Mouse (Mus musculus): Measurements from ENCODE around the gene Trim37. TPM values are rescaled to one million over a fixed set of nuclear protein-coding genes. Genes with fewer than 3 reads are reported as not detected.

The Trim37 gene
- polyA plus RNA-seq, 1 experiment = 1.7 TPM

DNA sequence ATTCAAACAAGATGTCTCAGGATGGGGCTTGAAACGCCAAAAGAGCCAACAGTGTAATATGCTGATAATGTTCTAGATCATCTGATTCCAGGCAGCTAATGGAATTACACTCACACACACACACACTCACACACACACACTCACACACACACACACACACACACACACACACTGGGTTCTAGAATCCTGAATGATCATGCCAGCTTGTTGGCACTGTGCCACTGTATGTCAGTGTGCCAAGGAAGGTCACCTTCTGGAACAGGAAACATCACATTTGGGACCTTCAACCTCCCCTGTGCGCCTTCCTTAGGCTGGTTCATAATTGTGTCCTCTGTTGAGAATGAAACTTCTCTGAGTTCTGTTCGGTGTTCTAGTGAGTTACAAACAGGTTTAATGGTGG, 95.8 kb downstream of the Trim37 start:
- H3K4me1 ChIP-seq (ENCODE audit: control insufficient read depth, insufficient read depth, insufficient read length) = no peaks in the 10 kb centered on the region
- no peak overlapping the region for H3K27ac ChIP-seq (ENCODE audit: insufficient read depth, low read length)
- peaks cover 1% of the 10 kb centered on the region; the same call in 1 of the 2 replicates for H3K36me3 ChIP-seq (ENCODE audit: control insufficient read depth, insufficient read depth, low read length)
- 83% methylated on average over 3 of the region's 3 CpGs for WGBS
- no peak for DNase-seq (ENCODE audit: low read depth in 1 of 2, low spot score in 2 of 2)
- H3K27me3 ChIP-seq (ENCODE audit: control insufficient read depth, insufficient read depth, low read length) = no peaks in the 10 kb centered on the region
- no peak overlapping the region for H3K4me3 ChIP-seq (ENCODE audit: extremely low read depth, insufficient read depth, insufficient read length)
- TF ChIP-seq CTCF (IDR thresholded peaks at IDR 0.05; ENCODE audit: extremely low read depth, insufficient read depth, insufficient read length, insufficient replicate concordance) (no peak), POLR2A (IDR thresholded peaks at IDR 0.05; ENCODE audit: low read depth, low read length) (no peak)

DNA sequence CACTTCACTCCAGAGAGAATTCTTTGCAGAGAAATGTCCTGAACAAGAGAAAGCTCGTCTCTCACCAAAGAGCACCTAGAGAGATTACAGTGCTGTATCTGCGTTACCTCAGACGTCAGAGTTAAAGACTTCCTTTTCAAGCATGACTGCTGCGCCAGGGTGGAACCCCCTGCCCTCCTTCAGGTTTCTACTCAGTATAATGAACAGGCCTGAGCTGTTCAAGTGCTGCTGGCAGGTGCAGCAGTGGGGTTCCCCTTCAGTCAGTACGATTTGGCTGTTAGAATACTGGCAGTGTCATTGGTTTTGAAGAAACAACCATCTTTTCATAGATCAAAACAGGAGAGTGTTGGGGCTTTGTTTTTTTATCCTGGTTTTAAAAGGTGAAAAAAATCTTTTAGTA, 100.2 kb downstream of the Trim37 start:
- Histone ChIP-seq H3K36me3 (ENCODE audit: control insufficient read depth, insufficient read depth, low read length) (peaks cover 1% of the 10 kb centered on the region; the same call in 1 of the 2 replicates), H3K4me1 (ENCODE audit: control insufficient read depth, insufficient read depth, insufficient read length) (no peaks in the 10 kb centered on the region), H3K27me3 (ENCODE audit: control insufficient read depth, insufficient read depth, low read length) (no peaks in the 10 kb centered on the region), H3K4me3 (ENCODE audit: extremely low read depth, insufficient read depth, insufficient read length) (no peak overlapping the region), H3K27ac (ENCODE audit: insufficient read depth, low read length) (no peak overlapping the region)
- WGBS = 72% methylated on average over 5 of the region's 5 CpGs
- DNase-seq (ENCODE audit: low read depth in 1 of 2, low spot score in 2 of 2) = no peak
- no peak for TF ChIP-seq POLR2A (IDR thresholded peaks at IDR 0.05; ENCODE audit: low read depth, low read length)
- no peak for TF ChIP-seq CTCF (IDR thresholded peaks at IDR 0.05; ENCODE audit: extremely low read depth, insufficient read depth, insufficient read length, insufficient replicate concordance)

DNA sequence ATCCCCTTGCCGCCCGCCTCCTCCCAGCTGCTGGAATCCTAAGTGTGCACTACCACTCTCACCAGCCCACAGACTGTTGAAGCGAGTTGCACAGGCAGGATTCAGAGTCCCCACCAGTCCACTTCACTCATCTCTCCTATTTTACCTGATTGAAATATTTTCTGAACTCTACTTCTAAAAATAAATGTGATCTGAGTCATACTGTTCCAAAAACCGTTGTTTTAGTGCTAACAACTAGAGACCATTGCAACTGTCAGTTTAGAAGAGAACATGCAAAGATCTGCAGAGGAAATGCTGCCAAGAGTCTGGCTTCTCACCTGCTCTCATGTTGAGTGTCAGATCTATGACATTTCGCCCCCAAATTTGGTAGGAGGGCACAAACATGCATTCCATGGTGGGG, 106.5 kb downstream of the Trim37 start:
- no peak overlapping the region for H3K27ac ChIP-seq (ENCODE audit: insufficient read depth, low read length)
- TF ChIP-seq CTCF (IDR thresholded peaks at IDR 0.05; ENCODE audit: extremely low read depth, insufficient read depth, insufficient read length, insufficient replicate concordance) (no peak), POLR2A (IDR thresholded peaks at IDR 0.05; ENCODE audit: low read depth, low read length) (no peak)
- H3K4me1 ChIP-seq (ENCODE audit: control insufficient read depth, insufficient read depth, insufficient read length) = no peaks in the 10 kb centered on the region
- H3K4me3 ChIP-seq (ENCODE audit: extremely low read depth, insufficient read depth, insufficient read length) = no peak overlapping the region
- no peaks in the 10 kb centered on the region for H3K36me3 ChIP-seq (ENCODE audit: control insufficient read depth, insufficient read depth, low read length)
- no peaks in the 10 kb centered on the region for H3K27me3 ChIP-seq (ENCODE audit: control insufficient read depth, insufficient read depth, low read length)
- DNase-seq (ENCODE audit: low read depth in 1 of 2, low spot score in 2 of 2) = no peak
- WGBS = 75% methylated on average over 5 of the region's 5 CpGs

GRCm38 (mm10) chr11:87234743-87235485, 108.0 kb downstream of the Trim37 start:
- H3K4me3 ChIP-seq (ENCODE audit: extremely low read depth, insufficient read depth, insufficient read length) = no peak overlapping the region
- H3K27ac ChIP-seq (ENCODE audit: insufficient read depth, low read length) = no peak overlapping the region
- no peak for DNase-seq (ENCODE audit: low read depth in 1 of 2, low spot score in 2 of 2)
- no peaks in the 10 kb centered on the region for H3K36me3 ChIP-seq (ENCODE audit: control insufficient read depth, insufficient read depth, low read length)
- TF ChIP-seq CTCF (IDR thresholded peaks at IDR 0.05; ENCODE audit: extremely low read depth, insufficient read depth, insufficient read length, insufficient replicate concordance) (no peak), POLR2A (IDR thresholded peaks at IDR 0.05; ENCODE audit: low read depth, low read length) (no peak)
- H3K4me1 ChIP-seq (ENCODE audit: control insufficient read depth, insufficient read depth, insufficient read length) = no peaks in the 10 kb centered on the region
- H3K27me3 ChIP-seq (ENCODE audit: control insufficient read depth, insufficient read depth, low read length) = no peaks in the 10 kb centered on the region
- 89% methylated on average over 12 of the region's 12 CpGs for WGBS

DNA sequence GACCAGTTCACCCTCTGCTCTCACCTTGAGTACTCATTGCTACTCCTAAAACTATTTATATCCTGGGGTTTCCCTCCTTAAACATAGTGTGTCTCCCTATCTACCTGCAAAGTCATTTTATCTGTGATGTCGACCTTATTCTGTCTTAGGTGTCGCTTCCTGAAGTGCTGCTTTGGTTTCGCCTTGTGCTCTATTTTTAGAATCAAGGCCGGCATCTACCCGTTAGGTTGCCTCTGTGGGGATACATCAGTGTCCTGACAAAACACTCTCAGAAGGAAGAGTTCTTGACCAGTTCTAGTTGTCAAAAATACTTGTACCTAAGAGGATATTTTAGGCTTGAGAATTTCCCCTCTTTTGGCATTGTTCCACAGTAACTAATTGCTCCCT, 108.6 kb downstream of the Trim37 start:
- H3K27me3 ChIP-seq (ENCODE audit: control insufficient read depth, insufficient read depth, low read length) = no peaks in the 10 kb centered on the region
- TF ChIP-seq POLR2A (IDR thresholded peaks at IDR 0.05; ENCODE audit: low read depth, low read length) (no peak), CTCF (IDR thresholded peaks at IDR 0.05; ENCODE audit: extremely low read depth, insufficient read depth, insufficient read length, insufficient replicate concordance) (no peak)
- H3K36me3 ChIP-seq (ENCODE audit: control insufficient read depth, insufficient read depth, low read length) = no peaks in the 10 kb centered on the region
- H3K27ac ChIP-seq (ENCODE audit: insufficient read depth, low read length) = no peak overlapping the region
- no peak for DNase-seq (ENCODE audit: low read depth in 1 of 2, low spot score in 2 of 2)
- WGBS = 32% methylated on average over 5 of the region's 5 CpGs
- no peak overlapping the region for H3K4me3 ChIP-seq (ENCODE audit: extremely low read depth, insufficient read depth, insufficient read length)
- no peaks in the 10 kb centered on the region for H3K4me1 ChIP-seq (ENCODE audit: control insufficient read depth, insufficient read depth, insufficient read length)

DNA sequence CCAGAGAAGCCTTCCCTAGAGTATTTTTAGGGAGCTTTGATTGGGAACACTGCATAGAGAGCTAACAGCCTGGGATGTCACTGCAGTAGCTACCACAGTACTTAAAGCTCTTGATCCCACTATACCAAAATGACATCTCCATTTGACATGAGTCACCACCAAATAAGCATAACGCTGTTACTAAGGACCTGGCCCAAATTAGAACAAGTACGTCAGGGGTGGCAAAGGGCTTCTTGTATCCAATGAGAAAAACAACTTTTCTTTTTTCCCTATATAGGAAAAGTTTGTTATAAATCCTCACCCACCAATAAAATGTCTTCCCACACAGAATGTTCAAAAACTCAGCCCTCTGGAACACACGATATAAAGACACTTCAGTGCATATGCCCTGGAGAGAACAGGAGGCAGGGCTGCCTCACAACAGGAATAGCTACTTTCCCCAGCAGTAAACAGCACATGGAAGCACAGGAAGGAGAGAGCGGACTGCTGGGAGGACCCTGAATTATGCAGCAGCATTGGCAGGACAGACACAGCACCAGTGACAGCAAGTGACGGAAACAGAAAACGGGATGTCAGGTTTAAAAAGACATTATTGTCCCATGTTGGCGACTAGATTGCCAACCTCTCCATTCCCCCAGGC, 112.1 kb downstream of the Trim37 start:
- Histone ChIP-seq H3K4me3 (ENCODE audit: extremely low read depth, insufficient read depth, insufficient read length) (no peak overlapping the region), H3K27me3 (ENCODE audit: control insufficient read depth, insufficient read depth, low read length) (no peaks in the 10 kb centered on the region), H3K36me3 (ENCODE audit: control insufficient read depth, insufficient read depth, low read length) (no peaks in the 10 kb centered on the region), H3K27ac (ENCODE audit: insufficient read depth, low read length) (no peak overlapping the region), H3K4me1 (ENCODE audit: control insufficient read depth, insufficient read depth, insufficient read length) (no peaks in the 10 kb centered on the region; the same call in 1 of the 2 replicates)
- no peak for TF ChIP-seq CTCF (IDR thresholded peaks at IDR 0.05; ENCODE audit: extremely low read depth, insufficient read depth, insufficient read length, insufficient replicate concordance)
- TF ChIP-seq POLR2A (IDR thresholded peaks at IDR 0.05; ENCODE audit: low read depth, low read length) = no peak
- 90% methylated on average over 7 of the region's 7 CpGs for WGBS
- DNase-seq (ENCODE audit: low read depth in 1 of 2, low spot score in 2 of 2) = no peak
